Mouse (Mus musculus): ENCODE measurements at regions not wholly inside any gene's neighbourhood (a gene's known extent, or its start where the extent isn't known, plus 50 kb on each side); places are given as distances from the start of the nearest gene placed in this dataset.

- TF ChIP-seq CTCF (IDR thresholded peaks at IDR 0.05; ENCODE audit: extremely low read depth, insufficient read depth, insufficient read length, insufficient replicate concordance) (no peak), POLR2A (IDR thresholded peaks at IDR 0.05; ENCODE audit: low read depth, low read length) (no peak)
Observed at GRCm38 (mm10) chr9:72172331-72172730, 60.7 kb upstream of the Tcf12 start.

Data from spleen, adult 2 months (tissue).